Mouse (Mus musculus) NIH3T3 (cell line): ENCODE measurements around the gene Sema4c.

Experiments used
- DNase-seq: peaks from one replicate; pipeline ENCODE4 v3.0.0-alpha.2; 2012; ENCODE audit warnings: low read depth

The Sema4c gene

GRCm38 (mm10) chr1:36558031-36558993 is at the start of gene Sema4c:
Sema4c (minus strand) TSS chr1:36558349.
- DNase-seq = peak; percentile 66

- no peak for DNase-seq
These were observed 48.8 kb upstream of the Sema4c start for GRCm38 (mm10) chr1:36606951-36607350.

- DNase-seq = no peak
These were observed 46.4 kb upstream of the Sema4c start for GRCm38 (mm10) chr1:36604254-36605156.

- DNase-seq = peak; percentile 55
These were observed 45.2 kb upstream of the Sema4c start for GRCm38 (mm10) chr1:36603361-36603760.

GRCm38 (mm10) chr1:36602271-36602670 is 44.1 kb upstream of the Sema4c start:
- DNase-seq = no peak

- no peak for DNase-seq
These were observed 40.3 kb upstream of the Sema4c start for GRCm38 (mm10) chr1:36598411-36598810.

GRCm38 (mm10) chr1:36596114-36596513 is 38.0 kb upstream of the Sema4c start:
- peak; percentile 76 for DNase-seq

GRCm38 (mm10) chr1:36595167-36595931 is 37.2 kb upstream of the Sema4c start:
- DNase-seq = no peak

GRCm38 (mm10) chr1:36593099-36593498 is 35.0 kb upstream of the Sema4c start:
- no peak for DNase-seq

- no peak for DNase-seq
These were observed 33.3 kb upstream of the Sema4c start for GRCm38 (mm10) chr1:36591408-36591807.

- DNase-seq = no peak
These were observed 32.5 kb upstream of the Sema4c start for GRCm38 (mm10) chr1:36590664-36591063.

GRCm38 (mm10) chr1:36589486-36589885 is 31.3 kb upstream of the Sema4c start:
- DNase-seq = peak; percentile 53

- DNase-seq = peak; percentile 79
These were observed 30.6 kb upstream of the Sema4c start for GRCm38 (mm10) chr1:36588476-36589450.

GRCm38 (mm10) chr1:36587860-36588259 is 29.7 kb upstream of the Sema4c start:
- DNase-seq = no peak

- no peak for DNase-seq
These were observed 28.1 kb upstream of the Sema4c start for GRCm38 (mm10) chr1:36586288-36586687.

GRCm38 (mm10) chr1:36583408-36584116 is 25.4 kb upstream of the Sema4c start:
- DNase-seq = no peak

GRCm38 (mm10) chr1:36582211-36582610 is 24.1 kb upstream of the Sema4c start:
- no peak for DNase-seq

- no peak for DNase-seq
These were observed 23.1 kb upstream of the Sema4c start for GRCm38 (mm10) chr1:36581260-36581659.

- peak; percentile 76 for DNase-seq
These were observed 22.4 kb upstream of the Sema4c start for GRCm38 (mm10) chr1:36580384-36581207.
